Mouse (Mus musculus): ENCODE data around the gene Bag3.
"Not testable (repeated sequence)": the region's sequence is repeated elsewhere in the genome, so short reads cannot be mapped to it uniquely, and the experiment has no call there.

Gene Bag3

DNA sequence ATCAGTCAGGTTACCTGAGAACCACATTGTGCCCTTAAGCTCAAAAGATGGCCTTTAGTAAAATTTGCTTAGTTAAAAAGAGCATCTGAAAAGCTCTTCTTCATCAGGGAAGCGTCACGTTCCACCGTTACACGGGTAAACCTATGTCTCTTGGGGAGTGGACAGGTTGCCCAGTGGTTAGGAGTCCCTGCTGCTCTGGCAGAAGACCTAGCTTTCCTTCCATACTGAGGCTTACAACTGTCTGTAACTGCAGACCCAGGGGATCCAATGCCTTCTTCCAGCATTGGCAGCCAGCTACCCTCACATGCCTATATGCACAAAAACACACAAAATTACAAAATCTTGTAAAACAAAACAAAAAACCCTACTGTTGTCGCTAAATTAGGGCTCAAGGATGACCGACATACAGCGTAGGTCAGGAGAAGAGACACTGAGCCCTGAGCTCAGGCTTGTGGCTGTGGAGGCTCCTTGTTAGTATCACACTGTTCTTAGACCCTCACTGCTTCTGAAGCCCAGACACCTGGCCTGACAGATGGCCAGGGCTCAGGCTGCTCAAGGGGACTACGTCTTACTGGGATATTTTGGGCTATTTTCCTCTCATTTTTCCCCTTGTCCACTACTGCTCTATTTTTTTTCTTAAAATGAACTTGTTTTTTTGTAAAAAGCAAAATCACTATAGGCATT, 44.3 kb downstream of the Bag3 start:
- no peak for DNase-seq (ENCODE audit: low spot score)

DNA sequence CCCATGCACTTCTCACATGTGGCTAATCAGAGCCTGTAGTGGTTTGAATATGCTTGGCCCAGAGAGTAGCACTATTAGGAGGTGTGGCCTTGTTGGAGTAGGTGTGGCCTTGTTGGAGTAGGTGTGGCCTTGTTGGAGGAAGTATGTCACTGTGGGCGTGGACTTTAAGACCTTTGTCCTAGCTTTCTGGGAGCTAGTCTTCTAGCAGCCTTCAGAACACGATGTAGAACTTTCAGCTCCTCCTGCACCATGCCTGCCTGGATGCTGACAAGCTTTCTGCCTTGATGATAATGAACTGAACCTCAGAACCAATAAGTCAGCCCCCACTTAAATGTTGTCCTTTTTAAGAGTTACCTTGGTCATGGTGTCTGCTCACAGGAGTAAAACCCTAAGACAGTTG, 46.0 kb downstream of the Bag3 start:
- DNase-seq (ENCODE audit: low spot score), result not testable (repeated sequence)

DNA sequence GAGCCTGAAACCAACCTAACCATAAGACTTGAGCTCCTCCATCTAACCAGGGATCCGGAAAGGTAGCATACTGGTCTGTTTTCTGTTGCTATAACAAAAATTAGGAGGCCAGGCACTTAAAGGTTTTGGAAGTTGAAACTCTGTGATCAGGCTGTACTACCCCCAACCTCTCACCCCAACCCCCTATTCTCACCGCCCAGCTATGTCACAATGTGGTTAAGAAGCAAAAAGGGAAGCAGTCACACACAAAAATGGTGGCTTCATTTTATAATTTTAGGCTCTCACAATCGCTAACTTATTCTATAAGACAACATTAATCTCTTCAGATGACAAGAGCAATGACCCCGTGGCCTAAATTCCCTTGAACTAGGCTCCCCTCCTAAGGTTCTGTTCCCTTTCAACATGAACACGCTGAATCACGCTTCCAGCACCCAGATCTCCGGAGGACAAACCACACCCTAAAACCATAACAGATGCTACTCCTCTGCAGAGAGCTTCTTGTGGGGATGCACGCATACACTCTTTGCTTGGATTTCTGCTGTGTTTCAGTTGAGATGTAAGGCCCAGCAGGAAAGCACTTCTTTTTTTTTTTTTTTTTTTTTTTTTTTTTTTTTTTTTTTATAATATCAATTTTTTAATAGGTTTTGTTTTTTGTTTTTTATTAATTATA, 46.7 kb downstream of the Bag3 start:
- DNase-seq (ENCODE audit: low spot score), result no peak

DNA sequence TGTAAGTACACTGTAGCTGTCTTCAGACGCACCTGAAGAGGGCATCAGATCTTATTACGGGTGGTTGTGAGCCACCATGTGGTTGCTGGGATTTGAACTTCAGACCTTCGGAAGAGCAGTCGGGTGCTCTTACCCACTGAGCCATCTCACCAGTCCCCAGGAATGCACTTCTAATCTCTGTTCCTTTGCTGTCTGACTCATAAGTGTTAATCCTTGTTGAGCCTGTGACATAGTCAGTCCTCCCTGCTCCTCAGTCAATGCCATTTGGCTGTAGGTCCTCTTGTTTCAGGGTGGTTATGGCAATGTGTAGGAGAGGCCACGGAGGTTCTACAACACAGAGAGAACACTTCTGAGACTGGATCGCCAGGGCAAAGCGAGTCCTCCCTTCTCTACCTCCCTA, 47.2 kb downstream of the Bag3 start:
- DNase-seq (ENCODE audit: low spot score), result not testable (repeated sequence)

DNA sequence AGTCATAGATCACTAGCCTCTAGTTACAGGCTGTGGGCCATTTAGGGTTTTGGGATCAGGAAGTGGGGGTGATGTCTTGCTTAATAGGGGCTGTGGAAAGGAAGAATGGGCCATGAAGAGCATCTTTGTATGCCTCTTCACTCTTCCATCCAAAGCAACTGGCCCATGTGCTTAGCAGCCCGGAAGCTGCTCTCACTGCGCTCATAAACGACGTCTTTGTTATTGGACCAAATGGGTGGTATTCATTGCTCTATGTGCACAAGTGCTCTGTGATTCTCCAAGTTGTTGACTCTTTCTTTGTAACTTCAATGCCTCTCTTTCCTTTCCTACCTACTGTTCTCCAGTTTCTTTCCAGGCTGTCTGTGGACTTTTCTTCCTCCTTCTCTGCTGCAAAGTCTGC, 48.6 kb downstream of the Bag3 start:
- no peak for DNase-seq (ENCODE audit: low spot score)

DNA sequence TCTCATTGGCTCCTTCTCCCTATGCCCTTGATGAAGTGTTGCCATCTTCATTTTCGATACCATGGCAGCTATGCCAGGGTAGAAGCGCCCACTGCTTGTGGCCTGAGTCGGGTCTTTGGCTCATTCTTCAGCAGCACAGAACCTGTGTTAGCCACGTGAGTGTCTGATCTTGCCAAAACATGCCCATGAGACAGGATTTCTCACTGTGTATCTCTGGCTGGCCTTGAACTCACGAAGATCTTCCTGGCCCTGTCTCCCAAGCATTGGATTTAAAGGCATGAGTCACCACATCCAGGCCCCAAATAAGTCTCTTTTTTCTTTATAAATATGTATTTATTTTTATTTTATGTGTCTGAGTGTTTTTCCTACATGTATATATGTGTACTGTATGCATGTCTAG, 51.8 kb downstream of the Bag3 start:
- DNase-seq (ENCODE audit: low spot score), result no peak

DNA sequence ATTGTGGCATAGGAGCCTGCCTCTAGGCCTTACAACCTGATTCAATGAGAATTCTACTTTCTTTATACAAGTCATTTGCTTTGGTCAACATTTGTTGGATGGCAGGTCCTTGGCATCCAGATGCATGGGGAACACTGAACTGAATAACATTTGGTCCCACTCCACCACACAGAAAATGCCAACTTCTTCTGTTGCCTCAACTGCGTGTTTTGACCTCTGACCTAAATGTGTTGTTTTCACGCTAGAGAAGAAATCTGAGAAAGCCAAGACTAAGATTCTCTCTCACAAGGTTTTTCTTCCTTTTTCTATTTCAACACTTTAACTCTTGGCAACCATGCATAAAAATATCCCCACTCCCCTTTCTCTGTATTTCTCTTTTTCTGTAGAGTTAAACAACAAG, 52.4 kb downstream of the Bag3 start:
- DNase-seq (ENCODE audit: low spot score), result no peak

DNA sequence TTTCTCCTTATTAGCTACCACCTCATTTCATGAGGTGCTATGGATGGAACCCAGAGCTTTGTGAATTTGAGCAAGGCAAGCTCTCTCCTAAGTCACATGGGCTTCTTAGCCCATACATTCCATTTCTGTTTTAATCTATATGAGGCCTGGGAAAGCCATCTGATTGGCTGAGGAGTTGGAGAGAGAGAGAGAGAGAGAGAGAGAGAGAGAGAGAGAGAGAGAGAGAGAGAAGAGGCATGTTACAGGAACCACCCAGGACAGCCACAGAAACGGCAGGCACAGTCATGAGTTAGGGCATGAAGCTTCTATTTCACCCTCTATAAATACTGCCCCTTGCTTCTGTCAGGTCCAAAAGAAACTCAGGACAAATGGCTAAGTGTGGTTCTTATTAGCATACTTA, 54.2 kb downstream of the Bag3 start:
- no peak for DNase-seq (ENCODE audit: low spot score)

DNA sequence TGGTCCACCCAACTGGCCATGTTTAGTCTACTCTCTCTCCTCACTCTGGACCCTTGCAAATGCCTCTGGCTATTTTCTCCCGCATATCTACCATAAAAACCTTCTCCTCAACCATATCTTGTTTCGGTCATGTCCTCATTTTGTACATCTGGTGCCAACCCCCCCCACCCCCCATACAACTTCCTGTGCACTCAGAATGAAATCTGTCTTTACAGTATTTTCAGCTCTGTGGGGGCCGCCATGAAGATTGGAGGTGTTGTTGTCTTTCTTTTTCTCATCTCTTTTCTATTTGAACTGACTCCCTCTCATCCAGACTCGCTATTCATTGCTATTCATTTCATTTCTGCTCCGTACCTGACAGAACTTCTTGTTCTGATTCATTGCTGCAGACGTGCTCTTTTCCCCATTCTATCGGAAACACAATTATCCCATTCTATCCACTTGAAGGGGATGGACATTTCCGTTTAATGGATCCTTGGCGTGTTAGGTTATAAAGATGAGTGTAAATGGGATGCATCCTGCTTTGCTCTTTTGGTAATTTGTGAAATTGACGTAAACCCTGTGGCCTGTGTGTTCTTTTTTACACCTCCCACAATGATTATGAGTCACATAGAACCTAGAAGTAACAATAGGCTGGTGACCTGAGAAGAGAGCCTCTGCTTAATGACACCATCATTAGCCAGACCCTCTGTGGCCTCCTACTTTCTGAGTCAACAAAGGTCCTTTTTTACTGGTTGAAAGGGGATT, 55.0 kb downstream of the Bag3 start:
- no peak for DNase-seq (ENCODE audit: low spot score)

DNA sequence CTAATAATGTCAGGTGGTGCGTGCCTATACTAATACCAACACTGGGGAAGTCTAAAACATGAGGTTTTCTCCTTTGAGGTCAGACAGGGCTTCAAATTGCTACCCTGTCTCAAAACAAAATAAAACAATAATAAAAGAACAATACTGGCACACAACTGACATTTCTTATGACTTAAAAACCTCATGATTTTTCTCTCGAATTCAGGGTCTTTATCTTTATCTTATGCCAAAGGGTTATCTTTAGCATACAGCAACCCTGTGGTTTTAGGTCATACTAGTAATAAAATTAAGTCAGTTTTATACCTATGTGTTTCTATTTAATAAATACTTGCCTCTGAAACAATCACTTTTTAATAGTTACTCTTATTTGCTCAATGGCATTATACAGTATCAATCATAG, 56.0 kb downstream of the Bag3 start:
- DNase-seq (ENCODE audit: low spot score), result no peak

DNA sequence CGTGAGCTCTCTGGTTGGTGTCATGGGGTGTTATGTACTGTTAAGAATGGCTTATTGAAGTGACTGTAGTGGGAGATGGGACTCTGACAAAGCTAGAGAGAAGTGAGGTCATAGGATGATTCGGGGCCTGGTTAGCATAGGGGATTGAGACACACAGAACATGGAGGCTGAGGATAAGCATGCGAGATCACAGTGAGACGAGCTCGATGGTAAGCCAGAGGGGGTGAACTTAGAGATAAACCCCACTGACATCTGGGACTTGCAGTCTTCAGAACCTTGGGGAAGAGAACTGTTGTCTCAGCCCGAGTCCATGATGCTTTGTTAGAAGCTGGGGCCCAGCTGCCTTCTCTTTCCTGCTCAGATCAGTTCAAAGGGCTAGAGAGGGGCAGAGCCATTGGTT, 56.9 kb downstream of the Bag3 start:
- no peak for DNase-seq (ENCODE audit: low spot score)

DNA sequence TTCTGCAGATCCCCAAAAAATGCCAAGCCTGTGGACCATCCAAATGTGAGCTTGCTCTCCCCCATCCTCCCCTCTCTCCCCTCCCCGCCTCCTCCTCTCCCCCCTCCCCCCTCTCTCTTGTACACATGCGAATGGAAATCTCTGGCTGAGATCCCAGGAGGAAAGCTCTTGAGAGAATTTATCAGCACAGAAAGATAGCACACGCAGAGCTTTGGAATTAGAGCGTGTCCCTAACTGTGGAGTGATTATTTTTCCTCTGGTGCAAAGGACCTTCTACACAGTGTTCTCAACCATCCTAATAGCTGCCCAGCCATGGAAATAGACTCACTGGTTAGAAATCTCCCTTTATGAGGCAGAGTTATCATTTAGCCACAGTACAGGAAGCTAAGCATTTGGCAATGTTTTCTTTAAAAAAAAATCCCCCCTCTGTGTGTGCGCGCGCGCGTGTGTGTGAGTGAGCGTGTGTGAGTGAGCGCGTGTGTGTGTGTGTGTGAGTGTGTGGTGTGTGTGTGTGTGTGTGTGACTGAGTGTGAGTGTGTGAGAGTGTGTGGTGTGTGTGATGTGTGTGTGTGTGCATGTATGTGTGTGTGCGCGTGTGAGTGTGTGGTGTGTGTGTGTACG, 58.6 kb downstream of the Bag3 start:
- DNase-seq (ENCODE audit: low spot score), result no peak

DNA sequence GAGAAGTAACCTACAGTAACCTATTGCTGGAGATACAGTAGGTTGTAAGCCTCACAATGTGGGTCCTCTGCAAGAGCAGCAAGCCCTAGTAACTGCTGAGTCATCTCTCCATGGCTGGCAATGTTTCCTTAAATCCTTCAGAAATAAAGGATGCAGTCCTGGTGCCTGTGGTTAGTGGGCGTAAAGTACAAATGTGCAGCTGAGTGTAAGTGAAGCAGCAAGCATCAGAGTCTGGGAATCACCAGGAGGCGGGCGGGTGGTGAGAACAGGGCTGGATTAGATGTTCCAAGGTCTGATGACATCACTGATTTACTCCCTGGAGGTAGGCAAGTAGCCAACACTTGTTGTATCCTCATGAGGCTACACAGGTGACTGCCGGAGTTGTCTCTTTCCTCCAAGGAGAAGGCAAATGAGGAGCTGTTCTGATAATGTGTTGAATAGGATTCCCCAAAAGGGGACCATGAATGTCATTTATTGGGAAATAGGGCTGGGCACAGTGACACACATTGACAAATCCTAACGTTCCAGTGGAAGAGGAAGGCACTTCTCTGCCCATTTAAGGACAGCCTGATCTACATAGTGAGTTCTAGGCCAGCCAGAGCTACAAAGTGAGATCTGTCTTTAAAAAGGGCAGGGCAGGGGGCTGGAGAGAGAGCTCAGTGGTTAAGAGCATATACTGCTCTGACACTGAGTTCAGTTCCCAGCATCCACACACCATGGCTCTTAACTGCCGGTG, 60.0 kb downstream of the Bag3 start:
- peak; percentile 49 for DNase-seq (ENCODE audit: low spot score)

DNA sequence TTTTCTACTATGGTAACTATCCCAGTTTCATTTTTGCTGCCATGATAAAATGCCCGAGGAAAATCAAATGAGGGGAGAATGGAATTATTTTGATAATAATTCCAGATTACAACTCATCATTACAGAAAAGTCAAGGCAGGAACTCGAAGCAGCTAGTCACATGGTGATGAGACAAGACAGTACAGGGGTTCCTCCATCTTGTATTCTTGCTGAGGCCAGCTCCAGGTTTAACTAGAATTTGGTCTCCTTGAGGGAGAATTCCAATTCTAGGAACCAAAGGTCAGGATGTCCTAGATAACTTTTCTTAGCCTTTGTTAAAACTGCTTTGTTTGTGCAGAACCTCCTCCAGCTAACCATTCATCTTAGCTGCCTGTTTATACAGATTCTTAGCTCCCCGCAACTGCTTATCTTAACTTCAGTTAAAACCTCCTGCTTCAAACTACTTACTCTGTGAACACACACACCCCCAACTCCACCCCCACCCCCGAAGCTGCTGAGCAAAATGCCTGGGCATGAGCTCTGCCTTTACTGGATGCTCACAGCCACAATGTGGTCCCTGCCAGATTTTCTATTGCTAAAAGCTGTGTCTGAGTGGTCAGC, 64.0 kb downstream of the Bag3 start:
- DNase-seq (ENCODE audit: low spot score), result no peak

DNA sequence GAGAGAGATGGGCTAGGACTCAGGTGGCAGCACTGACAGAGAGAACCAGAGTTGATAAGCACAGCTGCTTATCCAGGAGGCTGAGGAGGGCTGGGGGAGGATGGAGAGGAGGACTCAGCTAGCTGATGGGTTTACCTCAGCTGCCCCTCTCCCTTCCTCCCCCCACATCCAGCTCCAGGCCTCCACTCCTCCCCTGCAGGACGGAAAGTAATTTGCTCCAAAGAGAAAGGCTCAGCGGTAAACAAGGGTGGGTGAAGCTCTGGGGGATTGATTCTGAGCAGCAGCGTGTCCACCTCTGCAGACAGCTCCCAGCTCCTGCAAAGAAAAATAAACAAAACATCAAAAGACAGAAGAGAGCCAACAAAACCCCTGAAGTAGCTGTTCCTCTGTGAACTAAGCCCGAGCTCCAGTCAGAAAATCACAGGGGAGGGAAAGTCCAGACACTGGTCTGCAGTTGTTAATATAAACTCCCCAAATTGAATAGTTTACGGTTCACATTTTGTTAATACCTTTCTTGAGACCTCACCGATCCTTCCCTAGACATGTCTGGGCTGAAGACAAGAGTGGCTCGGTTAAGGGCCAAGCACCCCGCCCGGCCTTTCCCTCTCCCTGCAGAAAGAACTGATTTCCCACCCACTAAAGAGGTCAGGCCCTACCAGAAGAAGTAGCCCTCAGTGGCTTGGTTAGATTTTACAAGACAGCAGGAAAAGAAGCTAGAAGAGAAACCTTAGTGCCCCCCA, 68.1 kb downstream of the Bag3 start:
- DNase-seq (ENCODE audit: low spot score), result peak; percentile 53

DNA sequence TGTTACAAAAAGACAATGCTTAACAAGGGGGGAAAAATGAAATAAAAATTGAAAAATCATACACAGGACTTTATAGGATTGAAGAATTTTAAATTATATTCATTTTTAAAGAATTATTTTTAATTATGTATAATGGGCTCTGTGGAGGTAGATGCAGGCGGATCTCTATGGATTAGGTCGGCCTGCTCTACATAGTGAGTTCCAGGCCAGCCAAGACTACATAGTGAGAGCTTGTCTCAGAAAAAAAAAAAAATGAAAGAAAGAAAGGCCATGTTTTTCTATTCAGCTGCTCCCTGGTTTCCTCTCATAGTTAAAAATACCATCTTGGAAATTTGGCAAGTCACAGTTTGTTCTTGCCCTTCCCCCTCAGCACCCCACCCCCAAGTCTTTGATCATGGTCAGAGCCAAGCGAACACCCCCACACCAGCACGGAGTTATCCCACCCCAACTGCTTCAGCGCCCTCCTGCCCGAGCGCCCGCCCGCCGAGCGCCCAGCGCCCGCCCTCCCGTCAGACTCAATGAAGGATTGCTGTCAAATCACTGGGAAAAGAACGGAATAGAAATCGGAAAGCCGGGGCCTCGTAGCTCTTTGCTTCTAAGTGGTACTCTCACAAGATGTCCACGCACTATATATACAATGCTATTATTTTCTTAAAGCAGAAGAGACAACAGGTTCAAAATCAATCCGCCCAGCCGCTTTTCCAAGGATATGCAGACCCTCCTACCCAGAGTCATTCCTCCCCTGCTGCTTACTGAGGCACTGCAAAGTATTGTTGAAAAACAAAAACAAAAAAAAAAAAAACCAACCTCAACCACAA, 68.9 kb downstream of the Bag3 start:
- DNase-seq (ENCODE audit: low spot score), result peak; percentile 69

DNA sequence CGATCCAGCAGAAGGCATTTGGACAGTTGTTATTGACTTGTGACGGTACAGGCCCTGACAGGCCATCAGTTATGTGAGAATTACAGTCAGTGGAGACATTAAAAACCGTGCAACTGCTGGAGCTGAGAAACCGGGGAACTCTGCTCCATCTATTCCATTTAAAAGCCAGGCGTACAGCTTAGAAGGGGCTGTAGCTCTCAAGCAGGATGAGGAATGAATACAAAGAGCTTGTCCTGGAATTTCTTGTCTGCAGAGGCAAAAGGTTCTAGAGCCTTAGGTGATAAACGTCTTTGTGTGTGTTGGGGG, 69.5 kb downstream of the Bag3 start:
- DNase-seq (ENCODE audit: low spot score), result no peak

DNA sequence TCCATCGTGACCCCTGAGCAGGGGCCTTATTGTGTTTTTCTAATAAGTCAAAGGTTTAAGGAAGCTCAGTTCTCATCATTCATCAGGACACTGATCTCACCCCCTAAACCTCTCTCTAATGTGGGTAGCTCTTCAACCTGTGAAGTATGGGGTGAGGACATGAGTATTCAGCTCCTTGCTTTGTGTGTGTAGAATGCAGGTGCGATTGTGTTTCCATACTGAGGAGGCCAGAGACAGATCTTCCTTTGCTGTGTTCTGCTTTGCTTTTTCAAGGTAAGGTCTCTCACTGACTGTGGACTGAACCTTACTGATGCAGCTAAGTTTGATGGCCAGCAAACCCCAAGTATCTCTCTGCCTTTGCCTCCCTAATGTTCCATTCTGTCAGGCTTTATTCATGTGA, 72.9 kb downstream of the Bag3 start:
- DNase-seq (ENCODE audit: low spot score), result no peak

All from testis, postnatal 10 days (tissue).